32 mouse cellular contexts compared by ENCODE assay signal in genomic region chr13:112887234-112887633, GRCm38 (mm10).
"Had no signal": no experiment of that assay in that cellular context is flagged by ENCODE, and none has a peak within 500 bp of the region (broad histone marks: within the 10 kb centered on the region; RNA-seq: fewer than 3 reads in every experiment).

No protein-coding gene starts in this region.

- H3K9ac ChIP-seq: heart, embryonic 12.5 days; heart, embryonic 13.5 days; heart, embryonic 15.5 days; hindbrain, embryonic 12.5 days; hindbrain, embryonic 13.5 days; hindbrain, embryonic 14.5 days; hindbrain, embryonic 15.5 days; intestine, embryonic 15.5 days had no signal

- H3K4me3 ChIP-seq: heart, adult 2 months; heart, embryonic 10.5 days; heart, embryonic 12.5 days; heart, embryonic 13.5 days; heart, embryonic 15.5 days; hindbrain, embryonic 10.5 days; hindbrain, embryonic 12.5 days; hindbrain, embryonic 13.5 days; hindbrain, embryonic 15.5 days; intestine, embryonic 15.5 days; layer of hippocampus, adult 2 months; left cerebral cortex, adult 2 months had no signal

- ATAC-seq: hindbrain, embryonic 16.5 days; hindbrain, postnatal 0 days; inflammation-experienced regulatory T-cells, adult 6 months; intestine, embryonic 15.5 days; intestine, embryonic 16.5 days; intestine, postnatal 0 days had no signal

- DNase-seq: heart, adult 18-20 months; heart, adult 2 months; heart, postnatal 10 days; heart, postnatal 14 days; heart, postnatal 36 days; heart, postnatal 4 days; kidney, adult 11 months; kidney, adult 18-20 months; kidney, adult 2 months; kidney, adult 9 months; kidney, postnatal 10 days; kidney, postnatal 25 days; layer of hippocampus, adult 9-11 months; layer of hippocampus, postnatal 36 days had no signal

- H3K4me2 ChIP-seq: heart, embryonic 11.5 days; heart, embryonic 12.5 days; heart, embryonic 13.5 days; heart, embryonic 15.5 days; hindbrain, embryonic 12.5 days; hindbrain, embryonic 13.5 days; hindbrain, embryonic 14.5 days; hindbrain, embryonic 15.5 days; intestine, embryonic 15.5 days had no signal

- H3K27me3 ChIP-seq: heart, embryonic 12.5 days; heart, embryonic 13.5 days; heart, embryonic 15.5 days; hindbrain, embryonic 12.5 days; hindbrain, embryonic 13.5 days; hindbrain, embryonic 15.5 days; intestine, embryonic 15.5 days had no signal

- H3K27ac ChIP-seq: heart, adult 2 months; heart, embryonic 10.5 days; heart, embryonic 13.5 days; heart, embryonic 15.5 days; hindbrain, embryonic 10.5 days; hindbrain, embryonic 12.5 days; hindbrain, embryonic 13.5 days; hindbrain, embryonic 14.5 days; hindbrain, embryonic 15.5 days; hindbrain, postnatal 0 days; intestine, embryonic 15.5 days; layer of hippocampus, adult 2 months; left cerebral cortex, adult 2 months had no signal

- H3K4me1 ChIP-seq: heart, embryonic 10.5 days; heart, embryonic 12.5 days; heart, embryonic 13.5 days; heart, embryonic 15.5 days; hindbrain, embryonic 10.5 days; hindbrain, embryonic 12.5 days; hindbrain, embryonic 13.5 days; hindbrain, embryonic 15.5 days; intestine, embryonic 15.5 days had no signal

- H3K9me3 ChIP-seq: heart, embryonic 10.5 days; heart, embryonic 12.5 days; heart, embryonic 13.5 days; heart, embryonic 15.5 days; hindbrain, embryonic 10.5 days; hindbrain, embryonic 12.5 days; hindbrain, embryonic 13.5 days; hindbrain, embryonic 15.5 days; intestine, embryonic 15.5 days had no signal
